Mouse (Mus musculus) liver, embryonic 14 days (tissue): Measurements from ENCODE around the gene Fbp2. TPM values are rescaled to one million over a fixed set of nuclear protein-coding genes. Genes with fewer than 3 reads are reported as not detected.

Source experiments
- polyA plus RNA-seq: library from polyadenylated mRNA; depleted of rRNA; stranded (reverse); fragments of >200 nt; gene quantifications from 2 replicates; pipeline ENCODE4 v1.2.3, GENCODE M21; 2012; rRNA removed

Fbp2 gene
- polyA plus RNA-seq = 0.02 and 0.06 TPM in 2 replicates

GRCm38 (mm10) chr13:62857941-62858915, at the start of gene Fbp2:
TSS of gene Fbp2 (minus strand) at chr13:62858422.

DNA sequence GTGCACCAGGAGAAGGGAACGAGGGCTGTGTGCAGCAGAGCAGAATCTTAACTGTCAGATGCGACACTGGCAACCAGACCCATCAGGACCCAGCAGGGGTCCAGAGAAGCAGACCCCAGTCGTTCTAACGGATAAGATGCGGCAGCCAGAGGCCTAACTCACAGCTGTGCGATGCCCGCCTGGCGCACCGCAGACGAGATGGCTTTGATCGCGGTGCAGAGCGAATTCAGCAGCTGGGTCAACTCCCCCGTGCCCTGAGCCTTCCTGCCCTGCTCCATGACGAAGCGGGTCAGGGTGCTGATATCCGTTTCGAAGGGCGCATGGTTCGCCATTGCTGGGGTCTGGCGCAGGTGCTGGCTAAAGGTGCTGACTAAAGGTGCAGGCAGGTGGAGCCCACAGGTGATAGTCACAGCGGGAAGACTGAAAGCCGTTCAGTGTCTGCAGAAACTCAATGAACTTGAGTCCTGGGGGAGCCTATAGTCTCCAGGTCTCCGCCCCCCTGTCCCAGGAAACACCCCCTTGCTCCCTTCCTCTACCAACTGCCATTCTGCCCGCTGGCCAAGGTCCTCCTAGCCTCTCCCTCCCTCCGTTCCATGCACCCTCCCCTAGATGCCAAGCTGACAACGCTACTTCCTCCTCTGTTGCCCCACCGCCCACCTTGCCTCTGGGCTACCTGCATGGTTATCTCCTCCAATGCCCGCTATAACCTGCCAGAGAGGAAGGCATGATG, 29.7 kb upstream of the Fbp2 start, which contains the start of gene Fbp1:
Fbp1 (minus strand) TSS at position 571 of the 730 bp plus-strand sequence.

Other genes starting within 250 kb of the Fbp2 start
- gene 6720489N17Rik, start 234.2 kb downstream of the Fbp2 start, polyA plus RNA-seq = 1.3 and 1.5 TPM in 2 replicates
- 2.6 and 3.4 TPM in 2 replicates for gene Platr25, start 97.7 kb downstream of the Fbp2 start, polyA plus RNA-seq
- gene Gm5141, start 72.6 kb downstream of the Fbp2 start, polyA plus RNA-seq = 0.54 and 0.71 TPM in 2 replicates
- gene Fbp1, start 29.9 kb upstream of the Fbp2 start, polyA plus RNA-seq = 0.69 and 1.4 TPM in 2 replicates
- gene 2010111I01Rik, start 106.5 kb upstream of the Fbp2 start, polyA plus RNA-seq = 10.8 and 11.7 TPM in 2 replicates